In the genomic region with DNA sequence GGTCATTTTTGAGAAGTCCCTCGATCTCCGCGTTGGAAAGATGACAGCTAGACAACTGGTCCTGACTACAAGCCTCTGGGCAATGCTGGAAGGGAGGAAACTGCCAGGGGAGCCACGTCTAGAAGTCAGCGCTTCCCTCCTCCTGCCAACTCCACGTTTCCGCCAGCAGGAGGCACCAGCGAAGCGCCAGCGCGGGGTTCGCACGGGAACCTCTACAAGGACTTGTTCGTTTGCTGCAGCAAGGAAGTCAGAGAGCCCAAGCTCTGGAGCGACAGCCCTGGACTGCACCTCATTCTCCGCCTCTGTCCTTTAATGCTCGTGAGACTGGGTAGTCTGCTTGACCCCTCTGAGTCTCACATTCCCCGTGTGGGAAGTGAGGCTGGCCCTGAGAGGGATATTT, we compare ENCODE assay signal across 7 mouse cellular contexts. TPM values are rescaled to one million over a fixed set of nuclear protein-coding genes. Genes with fewer than 3 reads are reported as not detected.
DNase-seq lines count a peak whose midpoint lies in the region; ATAC-seq lines count a peak whose summit lies in the region.

No protein-coding gene starts in this region.

- under 1% methylated on average over 18 of the region's 18 CpGs for WGBS in midbrain, embryonic 11.5 days

- H3K36me3 ChIP-seq in midbrain, embryonic 11.5 days (ENCODE audit: control insufficient read depth, insufficient read depth, low read length) = no peaks in the 10 kb centered on the region

- peak; percentile 68 for ATAC-seq in midbrain, embryonic 11.5 days (ENCODE audit: low FRiP score)

- DNase-seq in adrenal gland, adult 18-20 months (ENCODE audit: low spot score in 2 of 2) = peak; percentile 83
- peak; percentile 91 for DNase-seq in embryo, embryonic 10 days (ENCODE audit: low spot score)
- peak; percentile 86 for DNase-seq in gastrocnemius, postnatal 14 days
- peak; percentile 91 for DNase-seq in induced T-regulatory cell, adult 2 months (ENCODE audit: low read depth)
- DNase-seq in left cerebral cortex, postnatal 25 days (ENCODE audit: low spot score in 2 of 2) = peak; percentile 66 to 79
- DNase-seq in midbrain, embryonic 11.5 days (ENCODE audit: low spot score, missing footprints) = peak; percentile 97
- DNase-seq in right cerebral cortex, postnatal 4 days = peak; percentile 72

- H3K9me3 ChIP-seq in midbrain, embryonic 11.5 days (ENCODE audit: control insufficient read depth, low read length) = no peaks in the 10 kb centered on the region

- no peak overlapping the region for H3K4me3 ChIP-seq in midbrain, embryonic 11.5 days (ENCODE audit: low read depth, low read length)

- peak overlapping the region; percentile 36; the same call in 1 of the 2 replicates for H3K9ac ChIP-seq in midbrain, embryonic 11.5 days (ENCODE audit: low read length)

- 0 out of 2 replicates have a peak overlapping the region, but pooled peaks have one; percentile 2 for H3K27ac ChIP-seq in midbrain, embryonic 11.5 days (ENCODE audit: low read depth, low read length)

- intact Hi-C loops in gastrocnemius, postnatal 14 days (cut with DNase I; ENCODE audit: low total_unique reads) = loop anchor here (2.0 kb wide), 1 partner anchor 89 kb away; no protein-coding TSS in a partner anchor
- intact Hi-C loops in left cerebral cortex, postnatal 25 days (cut with DNase I) = loop anchor here (1.0 to 2.0 kb wide), 2 partner anchors 79 to 90 kb away; no protein-coding TSS in a partner anchor

- H3K4me1 ChIP-seq in midbrain, embryonic 11.5 days (ENCODE audit: control insufficient read depth, insufficient read depth, low read length) = peaks cover 9% of the 10 kb centered on the region

- H3K4me2 ChIP-seq in midbrain, embryonic 11.5 days = no peak overlapping the region

- no peaks in the 10 kb centered on the region; the same call in 1 of the 2 replicates for H3K27me3 ChIP-seq in midbrain, embryonic 11.5 days (ENCODE audit: control insufficient read depth, insufficient read depth, low read length)

RNA-seq across cellular contexts. Expression of gene Rpl11, which starts 16.7 kb away (rescaled TPM):
- 100 to 1,000 TPM; 560 to 640 TPM for total RNA-seq in adrenal gland, adult 18-20 months (2021)
- 100 to 1,000 TPM; 298 to 342 TPM for total RNA-seq in gastrocnemius, postnatal 14 days (2021)
- total RNA-seq in left cerebral cortex, postnatal 25 days (2021) = 100 to 1,000 TPM; 233 to 241 TPM
- 333 and 390 TPM in 2 replicates for polyA plus RNA-seq in midbrain, embryonic 11.5 days (2014; fragmentation: Nextera tagmentation; extraction: Ambion mirVana)

RNA-seq across cellular contexts. Expression of gene Eloa, which starts 48.4 kb away (rescaled TPM):
- 10 to 100 TPM; 41.4 to 41.7 TPM for total RNA-seq in adrenal gland, adult 18-20 months (2021)
- total RNA-seq in gastrocnemius, postnatal 14 days (2021) = 10 to 100 TPM; 46.2 to 46.7 TPM
- total RNA-seq in left cerebral cortex, postnatal 25 days (2021) = 10 to 100 TPM; 27.3 to 28.8 TPM
- 42.8 and 43.6 TPM in 2 replicates for polyA plus RNA-seq in midbrain, embryonic 11.5 days (2014; fragmentation: Nextera tagmentation; extraction: Ambion mirVana)
